Mouse (Mus musculus) adrenal gland, postnatal 14 days (tissue): Measurements from ENCODE around the gene Kmt5a. TPM values are rescaled to one million over a fixed set of nuclear protein-coding genes. Genes with fewer than 3 reads are reported as not detected.
"Not testable (repeated sequence)": the region's sequence is repeated elsewhere in the genome, so short reads cannot be mapped to it uniquely, and the experiment has no call there.

Experiments used
- DNase-seq: peaks from one replicate; pipeline ENCODE4 v3.0.0; 2021; ENCODE audit warnings: mixed read lengths
- total RNA-seq: library from RNA; stranded (reverse); gene quantifications from 2 replicates; pipeline ENCODE4 v1.2.3, GENCODE M21; 2021

Gene Kmt5a
- total RNA-seq, 1 experiment from 2014 or later = 162 TPM

- peak; percentile 95 for DNase-seq
Measured at GRCm38 (mm10) chr5:124482966-124483654, 43.4 kb downstream of the Kmt5a start, which contains the start of gene Snrnp35. Gene Snrnp35 (plus strand): TSS chr5:124483134.

DNA sequence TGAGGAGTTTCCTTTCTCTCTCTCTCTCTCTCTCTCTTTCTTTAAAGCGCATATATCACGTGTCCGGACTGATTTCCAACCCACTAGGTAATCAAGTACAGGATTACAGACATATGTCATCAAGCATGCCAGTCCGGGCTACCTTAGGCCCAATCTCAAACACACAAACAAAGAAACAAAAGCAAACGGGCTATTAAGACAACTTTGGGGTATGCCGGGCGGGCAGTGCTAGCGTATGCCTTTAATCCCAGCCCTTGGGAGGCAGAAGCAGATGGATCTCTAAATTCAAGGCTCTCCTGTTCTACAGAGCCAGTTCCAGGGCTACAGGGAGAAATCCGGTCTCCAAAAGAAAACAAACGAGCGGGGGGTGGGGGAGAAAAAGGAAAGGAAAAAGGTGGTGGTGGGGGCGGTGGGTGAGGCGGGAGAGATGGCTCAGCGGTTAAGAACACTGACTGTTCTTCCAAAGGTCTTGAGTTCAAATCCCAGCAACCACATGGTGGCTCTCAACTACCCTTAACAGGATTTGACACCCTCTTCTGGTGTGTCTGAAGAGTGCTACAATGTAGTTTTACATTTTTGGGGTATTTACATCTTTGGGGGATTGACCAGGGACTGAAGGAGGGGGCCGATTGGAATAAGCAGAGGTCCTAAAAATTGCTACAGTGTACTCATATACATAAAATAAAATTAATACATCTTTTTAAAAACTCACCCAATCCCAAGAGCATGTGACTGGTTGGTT lies 44.1 kb downstream of the Kmt5a start:
- peak; percentile 24 for DNase-seq

- no peak for DNase-seq
Measured at GRCm38 (mm10) chr5:124485654-124486053, 45.9 kb downstream of the Kmt5a start.

DNA sequence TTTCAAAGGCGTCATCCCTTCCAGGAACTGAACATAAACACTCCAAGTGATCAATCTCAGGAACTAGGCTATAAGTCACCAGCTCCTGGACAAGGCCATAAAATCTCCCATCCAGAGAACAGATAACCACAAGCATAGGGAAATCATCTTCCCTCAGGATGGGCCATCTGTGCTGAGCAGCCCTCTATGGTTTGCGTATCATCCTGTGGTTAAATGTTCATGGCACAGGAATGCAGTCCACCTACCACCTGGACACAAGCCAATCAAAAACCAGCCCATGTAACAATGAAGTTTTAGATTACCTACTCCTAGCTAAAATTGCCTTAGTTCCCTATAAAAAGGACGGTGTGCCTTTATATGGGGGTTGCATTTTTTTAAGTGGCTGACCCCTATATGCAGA lies 49.2 kb downstream of the Kmt5a start:
- DNase-seq = no peak

GRCm38 (mm10) chr5:124491732-124492131 lies 52.0 kb downstream of the Kmt5a start:
- DNase-seq = no peak

- DNase-seq = no peak
Measured at GRCm38 (mm10) chr5:124492618-124493017, 52.9 kb downstream of the Kmt5a start.

- DNase-seq = no peak
Measured at GRCm38 (mm10) chr5:124493455-124493854, 53.7 kb downstream of the Kmt5a start.

DNA sequence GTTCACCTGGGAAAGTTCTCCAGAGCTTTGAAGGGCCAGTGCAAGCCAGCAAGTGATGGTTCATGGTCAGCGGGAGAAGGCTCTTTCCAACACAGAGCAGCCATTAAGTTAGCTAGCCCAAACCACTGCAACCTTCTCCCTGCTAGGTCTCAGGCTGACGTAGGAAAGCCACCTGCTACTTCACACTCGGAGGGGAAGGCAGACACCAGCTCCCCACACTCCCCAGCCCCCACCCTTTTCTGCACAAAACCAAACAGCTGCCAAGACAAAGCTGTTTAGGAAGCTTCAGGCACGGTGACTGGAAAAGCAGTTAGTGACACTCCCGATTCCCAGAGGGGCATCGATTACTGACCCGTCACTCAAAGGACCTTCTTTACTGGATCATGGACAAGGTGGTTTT lies 55.8 kb downstream of the Kmt5a start:
- no peak for DNase-seq

DNA sequence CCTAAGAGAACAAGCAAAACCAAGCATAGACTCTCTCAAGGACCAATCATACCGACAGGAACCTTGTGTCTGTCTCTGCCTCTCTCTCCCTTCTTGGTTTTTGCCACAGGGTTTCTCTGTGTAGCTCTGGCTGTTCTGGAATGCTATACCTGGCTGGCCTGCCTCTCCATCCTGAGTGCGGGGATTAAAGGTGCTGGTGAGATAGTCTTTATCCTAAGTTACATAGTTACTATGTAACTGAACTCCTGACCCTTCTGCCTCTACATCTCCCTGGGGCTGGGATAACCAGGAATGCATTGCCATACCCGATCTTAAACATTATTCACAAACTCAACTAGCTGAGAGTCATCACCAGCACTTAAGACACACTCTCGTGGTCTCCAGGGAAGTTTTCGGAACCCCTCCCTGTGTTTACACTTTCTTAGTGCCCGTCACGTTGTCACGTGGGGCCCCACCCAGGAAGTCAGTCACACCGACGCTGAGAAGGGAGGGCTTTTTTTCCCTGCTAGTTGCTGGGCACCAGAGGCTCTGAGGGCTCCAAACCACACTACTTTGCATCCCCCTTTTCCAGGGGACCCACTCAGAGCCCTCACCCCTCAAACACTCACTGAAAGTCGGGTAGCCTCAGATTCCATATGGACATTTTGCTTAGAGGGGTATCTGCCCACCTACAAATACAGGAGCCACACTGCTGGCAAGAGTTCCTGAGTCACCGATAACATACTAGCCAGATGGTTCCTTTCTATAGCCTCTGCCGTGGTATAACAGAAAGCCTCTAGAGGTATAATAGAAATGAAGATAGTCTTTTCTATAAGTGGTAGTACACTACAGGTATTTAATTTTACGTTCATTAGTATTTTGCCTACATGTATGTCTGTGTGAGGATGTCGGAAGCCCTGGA lies 57.1 kb downstream of the Kmt5a start:
- DNase-seq = no peak

GRCm38 (mm10) chr5:124498221-124498876 lies 58.6 kb downstream of the Kmt5a start:
- peak; percentile 69 for DNase-seq

GRCm38 (mm10) chr5:124499001-124499400 lies 59.3 kb downstream of the Kmt5a start:
- DNase-seq = no peak

DNA sequence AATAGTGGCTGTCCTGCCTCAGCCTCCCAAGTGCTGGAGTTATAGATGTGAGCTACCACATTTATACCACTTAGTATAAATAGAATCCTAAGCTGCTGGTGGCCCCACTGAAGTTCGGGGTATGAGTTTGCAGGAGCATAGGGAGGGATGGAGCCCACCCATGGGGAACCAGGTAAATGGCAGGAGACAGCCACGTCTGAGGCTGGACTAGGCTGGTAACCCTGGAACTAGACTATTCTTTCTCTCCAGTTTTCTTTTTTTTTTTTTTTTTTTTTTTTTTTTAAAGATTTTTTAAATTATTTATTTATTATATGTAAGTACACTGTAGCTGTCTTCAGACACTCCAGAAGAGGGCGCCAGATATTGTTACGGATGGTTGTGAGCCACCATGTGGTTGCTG lies 60.3 kb downstream of the Kmt5a start:
- DNase-seq = not testable (repeated sequence)

DNA sequence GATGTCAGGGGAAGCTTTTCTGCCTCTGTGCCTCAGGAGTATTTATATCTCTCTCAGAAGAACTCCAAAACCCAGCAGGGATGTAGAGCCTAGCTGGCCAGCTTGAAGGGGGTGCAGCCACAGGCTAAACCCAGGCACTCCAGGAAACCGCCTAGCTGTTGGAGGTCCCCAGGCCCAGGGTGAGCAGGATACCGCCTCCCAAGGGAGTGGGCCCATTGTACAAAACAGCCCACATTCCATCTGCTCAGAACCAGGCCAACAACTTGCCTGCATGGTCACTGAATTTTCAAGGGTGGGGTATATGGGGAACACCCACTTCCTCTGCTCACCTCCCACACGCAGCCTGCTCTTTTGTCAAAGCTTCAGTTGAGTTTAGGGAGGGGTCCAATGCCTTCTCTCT lies 60.8 kb downstream of the Kmt5a start:
- DNase-seq = no peak

DNA sequence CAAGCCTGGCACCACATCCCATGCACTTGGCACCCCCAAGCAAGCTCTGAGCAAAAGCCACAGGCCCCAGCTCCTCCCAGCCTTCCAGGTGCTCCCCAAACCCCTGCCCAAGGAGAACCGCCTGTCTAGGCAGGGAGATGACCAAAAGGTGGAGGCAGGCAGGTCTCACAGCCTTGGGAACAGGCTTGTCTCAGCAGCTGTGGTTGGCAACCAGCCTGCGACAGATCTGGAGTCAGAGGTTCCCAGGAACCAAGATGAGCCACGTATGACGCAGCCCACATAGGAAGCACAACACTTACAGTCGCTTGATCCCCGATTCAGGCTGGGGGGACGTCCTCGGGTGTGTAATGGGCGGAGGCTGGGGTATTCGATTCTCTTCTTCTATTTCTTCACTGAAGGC lies 61.8 kb downstream of the Kmt5a start:
- no peak for DNase-seq

DNA sequence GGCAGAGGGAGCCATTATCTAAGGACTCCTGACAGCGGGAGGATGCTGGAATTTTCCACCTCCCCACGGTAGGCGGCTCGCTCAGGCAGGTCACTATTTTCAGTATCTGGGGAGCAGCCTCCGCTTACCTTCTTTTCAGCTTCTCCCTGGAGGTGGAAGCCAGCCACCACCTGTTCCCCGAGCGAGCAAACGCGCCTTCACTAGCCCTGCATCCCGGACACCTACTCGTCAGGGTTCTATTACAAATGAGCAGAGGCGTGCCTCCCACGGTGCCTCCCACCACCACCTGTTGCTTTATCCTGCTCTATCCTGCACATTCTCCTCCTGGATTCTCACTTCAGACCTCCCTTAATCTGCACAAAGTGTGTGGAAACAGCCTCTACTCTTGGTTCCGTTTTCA lies 64.0 kb downstream of the Kmt5a start:
- no peak for DNase-seq

- no peak for DNase-seq
Measured at GRCm38 (mm10) chr5:124505235-124505634, 65.5 kb downstream of the Kmt5a start.

GRCm38 (mm10) chr5:124506731-124507359 lies 67.1 kb downstream of the Kmt5a start:
- DNase-seq = peak; percentile 33

GRCm38 (mm10) chr5:124509200-124509599 lies 69.5 kb downstream of the Kmt5a start:
- DNase-seq = no peak

GRCm38 (mm10) chr5:124509742-124510237 lies 70.1 kb downstream of the Kmt5a start:
- no peak for DNase-seq

- no peak for DNase-seq
Measured at GRCm38 (mm10) chr5:124510536-124511050, 70.9 kb downstream of the Kmt5a start.
